Mouse (Mus musculus) megakaryocyte, embryonic 14.5 days (primary cell): Measurements from ENCODE around the gene Gsc.

Experiments used
- FLI1 ChIP-seq: IDR thresholded peaks from 2 replicates; pipeline ENCODE4 v1.6.1; 2012; ENCODE audit warnings: low read length, inconsistent platforms, mixed read lengths
- GATA1 ChIP-seq: IDR thresholded peaks from 3 replicates; pipeline ENCODE4 v1.6.1; 2012; ENCODE audit warnings: mixed read lengths, low read length, inconsistent platforms, borderline replicate concordance

DNA sequence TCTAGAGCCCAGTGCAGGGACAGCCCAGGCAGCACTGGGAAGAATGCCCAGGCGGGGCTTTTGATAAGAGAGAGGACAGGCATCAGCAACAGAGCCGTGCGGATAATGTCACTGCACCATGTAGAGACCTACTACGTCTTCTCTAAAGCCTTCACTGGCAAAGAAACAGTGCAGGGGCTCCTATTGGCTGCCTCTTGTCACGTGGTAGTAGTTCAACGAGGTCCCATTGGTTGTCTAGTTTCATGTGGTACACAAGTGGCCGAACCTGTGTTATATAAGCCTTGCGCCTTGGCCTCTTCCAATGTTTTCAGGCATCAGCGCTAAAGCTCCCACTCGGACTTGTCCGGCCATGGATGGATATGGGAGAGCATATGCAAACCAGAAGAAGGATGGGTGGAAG lies 29.4 kb downstream of the Gsc start:
- TF ChIP-seq GATA1 (no peak), FLI1 (no peak)
